Mouse (Mus musculus): ENCODE results near the gene 1600002K03Rik. TPM values are rescaled to one million over a fixed set of nuclear protein-coding genes. Genes with fewer than 3 reads are reported as not detected.

Gene 1600002K03Rik
- polyA plus RNA-seq, 1 experiment from 2014 or later: 12.8 TPM

GRCm38 (mm10) chr10:80143664-80144063, 29.1 kb upstream of the 1600002K03Rik start:
- Histone ChIP-seq H3K9ac (no peak overlapping the region), H3K4me1 (peaks cover 67% of the 10 kb centered on the region), H3K27me3 (no peaks in the 10 kb centered on the region), H3K9me3 (no peaks in the 10 kb centered on the region), H3K27ac (no peak overlapping the region), H3K4me2 (no peak overlapping the region), H3K4me3 (0 out of 2 replicates have a peak overlapping the region, but pooled peaks have one; percentile 82), H3K36me3 (peaks cover 32% of the 10 kb centered on the region)
- no peak for ATAC-seq (ENCODE audit: insufficient number of reproducible peaks, low FRiP score, low TSS enrichment, low read depth)
- WGBS: 90% methylated on average over 7 of the region's 7 CpGs

GRCm38 (mm10) chr10:80144159-80144558, 28.6 kb upstream of the 1600002K03Rik start:
- no peak overlapping the region for H3K4me3 ChIP-seq
- no peaks in the 10 kb centered on the region for H3K27me3 ChIP-seq
- no peak overlapping the region for H3K4me2 ChIP-seq
- peaks cover 32% of the 10 kb centered on the region for H3K36me3 ChIP-seq
- no peak for ATAC-seq (ENCODE audit: insufficient number of reproducible peaks, low FRiP score, low TSS enrichment, low read depth)
- 92% methylated on average over 12 of the region's 12 CpGs for WGBS
- no peak overlapping the region for H3K9ac ChIP-seq
- no peaks in the 10 kb centered on the region for H3K9me3 ChIP-seq
- no peak overlapping the region for H3K27ac ChIP-seq
- H3K4me1 ChIP-seq: peaks cover 64% of the 10 kb centered on the region

- peaks cover 32% of the 10 kb centered on the region for H3K36me3 ChIP-seq
- no peak overlapping the region for H3K9ac ChIP-seq
- no peaks in the 10 kb centered on the region for H3K27me3 ChIP-seq
- H3K4me3 ChIP-seq: no peak overlapping the region
- H3K9me3 ChIP-seq: no peaks in the 10 kb centered on the region
- H3K4me1 ChIP-seq: peaks cover 59% of the 10 kb centered on the region
- 71% methylated on average over 20 of the region's 20 CpGs for WGBS
- ATAC-seq (ENCODE audit: insufficient number of reproducible peaks, low FRiP score, low TSS enrichment, low read depth): no peak
- no peak overlapping the region for H3K4me2 ChIP-seq
- H3K27ac ChIP-seq: peak overlapping the region; percentile 100; the same call in 1 of the 2 replicates
These were observed 27.6 kb upstream of the 1600002K03Rik start for GRCm38 (mm10) chr10:80144864-80145838.

- Histone ChIP-seq H3K4me3 (no peak overlapping the region), H3K27me3 (no peaks in the 10 kb centered on the region), H3K9ac (no peak overlapping the region), H3K36me3 (peaks cover 32% of the 10 kb centered on the region), H3K4me1 (peaks cover 56% of the 10 kb centered on the region), H3K4me2 (no peak overlapping the region), H3K27ac (peak overlapping the region; percentile 100; the same call in 1 of the 2 replicates), H3K9me3 (no peaks in the 10 kb centered on the region)
- WGBS: 76% methylated on average over 6 of the region's 6 CpGs
- no peak for ATAC-seq (ENCODE audit: insufficient number of reproducible peaks, low FRiP score, low TSS enrichment, low read depth)
These were observed 26.8 kb upstream of the 1600002K03Rik start for GRCm38 (mm10) chr10:80145896-80146295.

GRCm38 (mm10) chr10:80146568-80147011, 26.2 kb upstream of the 1600002K03Rik start:
- no peak overlapping the region for H3K4me3 ChIP-seq
- no peak overlapping the region for H3K4me2 ChIP-seq
- H3K27ac ChIP-seq: peak overlapping the region; percentile 100
- H3K27me3 ChIP-seq: no peaks in the 10 kb centered on the region
- peaks cover 36% of the 10 kb centered on the region for H3K36me3 ChIP-seq
- H3K9me3 ChIP-seq: no peaks in the 10 kb centered on the region
- ATAC-seq (ENCODE audit: insufficient number of reproducible peaks, low FRiP score, low TSS enrichment, low read depth): no peak
- H3K4me1 ChIP-seq: peaks cover 53% of the 10 kb centered on the region
- no peak overlapping the region for H3K9ac ChIP-seq
- WGBS: 71% methylated on average over 4 of the region's 4 CpGs

GRCm38 (mm10) chr10:80147146-80147718, 25.5 kb upstream of the 1600002K03Rik start:
- no peak overlapping the region for H3K9ac ChIP-seq
- H3K4me1 ChIP-seq: peaks cover 56% of the 10 kb centered on the region
- peak overlapping the region; percentile 91 for H3K4me3 ChIP-seq

GRCm38 (mm10) chr10:80147719-80148601, 24.8 kb upstream of the 1600002K03Rik start, which contains the start of gene Midn:
TSS of gene Midn (plus strand) at chr10:80148272.
- peak within 1 kb of the TSS; percentile 81 for H3K4me2 ChIP-seq
- H3K27me3 ChIP-seq: no peaks in the 10 kb centered on the region
- H3K36me3 ChIP-seq: peaks cover 44% of the 10 kb centered on the region
- H3K9ac ChIP-seq: peak within 1 kb of the TSS; percentile 69
- peak within 1 kb of the TSS; percentile 100 for H3K27ac ChIP-seq
- ATAC-seq (ENCODE audit: insufficient number of reproducible peaks, low FRiP score, low TSS enrichment, low read depth): peak; percentile 32
- peaks cover 59% of the 10 kb centered on the region for H3K4me1 ChIP-seq
- WGBS: 1% methylated on average over 40 of the region's 42 CpGs
- peak within 1 kb of the TSS; percentile 91 for H3K4me3 ChIP-seq
- H3K9me3 ChIP-seq: no peaks in the 10 kb centered on the region

More at GRCm38 (mm10) chr10:80147146-80147718, 25.5 kb upstream of the 1600002K03Rik start:
- Histone ChIP-seq H3K27ac (peak overlapping the region; percentile 100), H3K9me3 (no peaks in the 10 kb centered on the region), H3K27me3 (no peaks in the 10 kb centered on the region), H3K36me3 (peaks cover 38% of the 10 kb centered on the region), H3K4me2 (peak overlapping the region; percentile 81)
- WGBS: 67% methylated on average over 5 of the region's 5 CpGs
- ATAC-seq (ENCODE audit: insufficient number of reproducible peaks, low FRiP score, low TSS enrichment, low read depth): no peak

GRCm38 (mm10) chr10:80148610-80149290, 24.0 kb upstream of the 1600002K03Rik start:
- peak; percentile 55 for ATAC-seq (ENCODE audit: insufficient number of reproducible peaks, low FRiP score, low TSS enrichment, low read depth)
- Histone ChIP-seq H3K27me3 (no peaks in the 10 kb centered on the region), H3K4me1 (peaks cover 60% of the 10 kb centered on the region)

GRCm38 (mm10) chr10:80149291-80150225, 23.2 kb upstream of the 1600002K03Rik start:
- Histone ChIP-seq H3K9me3 (no peaks in the 10 kb centered on the region), H3K9ac (peak overlapping the region; percentile 81), H3K36me3 (peaks cover 48% of the 10 kb centered on the region), H3K4me3 (peak overlapping the region; percentile 91), H3K27me3 (no peaks in the 10 kb centered on the region), H3K4me1 (peaks cover 68% of the 10 kb centered on the region), H3K27ac (peak overlapping the region; percentile 100), H3K4me2 (peak overlapping the region; percentile 81)
- WGBS: under 1% methylated on average over 87 of the region's 88 CpGs
- ATAC-seq (ENCODE audit: insufficient number of reproducible peaks, low FRiP score, low TSS enrichment, low read depth): peak; percentile 83

More at GRCm38 (mm10) chr10:80148610-80149290, 24.0 kb upstream of the 1600002K03Rik start:
- H3K9me3 ChIP-seq: no peaks in the 10 kb centered on the region
- peak overlapping the region; percentile 91 for H3K4me3 ChIP-seq
- H3K4me2 ChIP-seq: peak overlapping the region; percentile 81
- H3K36me3 ChIP-seq: peaks cover 48% of the 10 kb centered on the region
- WGBS: under 1% methylated on average over 55 of the region's 57 CpGs
- peak overlapping the region; percentile 69 for H3K9ac ChIP-seq
- H3K27ac ChIP-seq: peak overlapping the region; percentile 100
